Mouse (Mus musculus) c-Kit-negative CD71-positive TER-119-positive erythroid progenitor cells, embryonic 14.5 days (primary cell): Measurements from ENCODE around the gene Dnajc4.
A peak's percentile ranks its signal among the peaks of the same experiment; 100 is the strongest.

Source experiments
- DNase-seq: peaks from one replicate; pipeline ENCODE4 v3.0.0-alpha.2; 2013; ENCODE audit warnings: low read depth, low spot score

Gene Dnajc4

GRCm38 (mm10) chr19:6975537-6976521 is 16.5 kb downstream of the Dnajc4 start, which contains the start of gene Plcb3:
TSS of gene Plcb3 (minus strand) at chr19:6976470.
- DNase-seq: no peak

- DNase-seq: peak; percentile 60
Measured at GRCm38 (mm10) chr19:6974211-6975205, 17.9 kb downstream of the Dnajc4 start, which contains the start of gene Ppp1r14b. TSS of gene Ppp1r14b (plus strand) at chr19:6974968.

DNA sequence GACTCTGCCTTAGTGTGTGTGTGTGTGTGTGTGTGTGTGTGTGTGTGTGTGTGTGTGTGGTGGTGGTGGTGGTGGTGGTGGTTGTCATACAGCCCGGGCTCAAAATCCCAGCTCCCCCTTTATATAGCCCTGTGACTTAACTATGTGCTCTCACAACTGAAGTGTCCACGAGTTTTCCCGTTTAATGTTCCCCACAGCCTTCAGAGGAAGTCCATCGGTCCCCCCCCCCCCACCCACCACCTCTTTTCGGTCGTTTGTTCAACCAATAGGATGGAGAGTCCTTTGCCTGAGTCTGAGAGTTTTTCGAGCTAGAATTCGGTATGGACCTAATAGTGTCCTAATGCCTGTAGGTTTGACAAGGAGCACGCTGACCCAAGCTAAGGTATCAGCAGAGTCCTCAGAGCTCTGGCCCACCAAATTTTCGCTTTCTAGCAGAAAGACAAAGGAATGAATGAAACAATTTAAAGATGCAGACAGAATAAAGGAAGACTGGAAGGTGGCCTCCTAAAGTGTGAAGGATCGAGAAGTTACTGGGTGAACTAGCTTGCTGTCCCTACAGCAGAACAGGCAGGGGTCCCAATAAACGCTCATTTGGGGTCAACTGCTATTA is 18.7 kb downstream of the Dnajc4 start:
- DNase-seq: no peak

GRCm38 (mm10) chr19:6972247-6972917 is 20.0 kb downstream of the Dnajc4 start:
- DNase-seq: no peak

DNA sequence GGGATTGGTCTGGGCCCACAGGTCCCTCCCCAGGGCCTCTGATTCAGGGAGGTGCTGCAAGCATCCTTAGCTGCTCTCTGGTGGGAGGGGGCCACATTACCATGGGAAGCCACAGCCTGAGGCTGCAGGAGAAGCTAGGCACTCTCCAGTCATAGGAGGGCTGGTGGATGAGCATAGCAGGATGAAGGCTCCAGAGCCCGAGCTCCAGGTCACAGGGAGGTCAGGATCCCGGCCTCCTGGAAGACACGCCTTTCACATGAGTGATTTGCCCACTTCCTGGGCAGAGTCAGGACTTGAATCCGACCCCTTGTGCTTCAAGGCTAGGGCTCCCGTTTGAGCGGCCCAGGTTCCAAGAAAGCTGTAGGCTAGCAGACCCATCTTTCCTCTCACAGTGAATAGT is 20.7 kb downstream of the Dnajc4 start:
- DNase-seq: no peak

- DNase-seq: no peak
Measured at GRCm38 (mm10) chr19:6970460-6971085, 21.8 kb downstream of the Dnajc4 start.

DNA sequence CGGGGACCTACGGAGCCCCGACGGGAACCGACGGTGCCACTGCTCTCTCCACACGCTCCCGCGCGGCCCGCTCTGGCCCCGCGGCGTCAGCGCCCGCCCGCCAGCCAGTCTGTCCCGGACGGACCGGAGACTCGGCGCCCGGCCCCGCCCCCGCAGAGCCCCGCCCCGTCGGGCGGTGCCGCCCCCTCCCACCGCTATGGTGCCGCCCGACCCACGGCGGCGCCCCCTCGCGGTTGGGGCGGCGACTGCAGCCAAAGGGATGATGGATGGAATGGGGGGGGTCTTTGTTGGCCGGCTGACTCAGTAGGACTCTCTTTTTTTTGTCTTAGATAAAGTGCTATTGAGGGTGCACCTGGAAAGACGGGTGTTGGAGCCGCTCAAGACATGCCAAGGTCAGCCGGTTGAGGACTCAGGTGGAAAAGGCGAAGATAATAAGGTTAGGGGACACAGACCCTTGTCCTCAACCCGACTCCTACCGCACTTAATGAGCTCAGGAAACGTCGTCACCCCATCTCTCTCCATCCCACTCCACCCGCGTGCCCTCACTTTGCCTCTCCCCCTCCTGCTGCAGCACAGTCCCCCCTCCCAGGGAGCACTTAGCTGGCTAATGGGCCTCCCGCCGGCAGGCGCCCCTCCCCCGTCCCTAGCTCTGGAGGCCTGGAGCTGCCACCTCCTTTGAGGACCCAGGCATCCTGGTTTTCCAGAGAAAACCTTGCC is 22.5 kb downstream of the Dnajc4 start:
- no peak for DNase-seq

GRCm38 (mm10) chr19:6969291-6969664 is 23.1 kb downstream of the Dnajc4 start:
- no peak for DNase-seq

DNA sequence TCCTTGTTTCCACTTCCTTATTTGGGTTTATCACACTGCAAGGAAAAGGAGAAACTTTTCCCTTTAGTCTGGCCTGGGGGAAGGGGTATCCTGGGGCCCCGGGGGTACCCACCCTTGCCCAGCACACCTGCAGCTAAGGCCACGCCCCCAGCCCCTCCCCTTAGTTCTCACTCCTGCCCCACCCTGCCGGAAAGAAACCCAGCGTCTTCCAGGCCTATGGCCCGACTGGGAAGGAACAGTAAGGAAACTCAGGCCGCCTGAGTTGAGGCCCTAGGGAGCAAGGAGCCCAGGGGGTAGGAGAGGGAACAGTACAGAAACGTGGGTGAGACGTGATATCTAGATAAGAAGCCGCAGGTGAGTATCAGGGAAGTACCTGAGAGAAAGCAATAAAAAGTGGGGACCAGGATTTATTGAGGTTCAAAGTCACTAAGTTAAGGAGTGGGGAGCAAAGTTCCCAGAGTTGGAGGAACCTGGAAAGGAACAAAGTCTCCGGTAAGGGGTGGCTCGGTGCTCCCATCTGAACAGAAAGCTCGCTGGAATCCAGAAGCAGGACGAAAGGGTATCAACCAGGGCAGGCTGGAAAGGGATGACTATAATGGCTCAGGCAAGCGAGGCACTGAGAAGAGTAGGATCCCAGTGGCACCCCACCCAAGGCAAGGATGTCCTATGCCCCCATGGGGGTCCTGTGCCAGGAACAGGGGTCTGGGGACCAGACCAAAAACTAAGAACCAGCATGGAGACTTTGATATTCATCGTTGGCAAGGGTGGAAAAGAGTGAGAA is 23.7 kb downstream of the Dnajc4 start:
- DNase-seq: no peak

- DNase-seq: no peak
Measured at GRCm38 (mm10) chr19:6956461-6956860, 35.9 kb downstream of the Dnajc4 start.

GRCm38 (mm10) chr19:6955424-6955823 is 36.9 kb downstream of the Dnajc4 start:
- DNase-seq: no peak

- DNase-seq: no peak
Measured at GRCm38 (mm10) chr19:6954046-6954445, 38.3 kb downstream of the Dnajc4 start.

DNA sequence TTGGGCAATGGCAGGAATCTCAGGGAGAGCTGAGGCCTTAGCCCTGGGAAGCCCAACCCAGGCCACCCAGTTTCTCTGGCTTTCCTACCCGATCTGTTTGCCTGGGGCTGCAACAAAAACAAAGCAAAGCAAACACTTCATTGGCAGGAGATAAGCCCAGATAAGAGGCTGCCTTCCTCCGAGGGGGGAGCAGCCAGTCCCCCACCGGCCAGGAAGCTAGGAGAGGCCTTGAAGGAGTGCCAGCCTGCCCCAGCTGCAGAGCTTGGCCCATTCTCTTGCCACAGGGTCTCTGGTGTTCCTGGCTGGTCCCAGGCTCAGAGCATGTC is 39.7 kb downstream of the Dnajc4 start:
- no peak for DNase-seq

DNA sequence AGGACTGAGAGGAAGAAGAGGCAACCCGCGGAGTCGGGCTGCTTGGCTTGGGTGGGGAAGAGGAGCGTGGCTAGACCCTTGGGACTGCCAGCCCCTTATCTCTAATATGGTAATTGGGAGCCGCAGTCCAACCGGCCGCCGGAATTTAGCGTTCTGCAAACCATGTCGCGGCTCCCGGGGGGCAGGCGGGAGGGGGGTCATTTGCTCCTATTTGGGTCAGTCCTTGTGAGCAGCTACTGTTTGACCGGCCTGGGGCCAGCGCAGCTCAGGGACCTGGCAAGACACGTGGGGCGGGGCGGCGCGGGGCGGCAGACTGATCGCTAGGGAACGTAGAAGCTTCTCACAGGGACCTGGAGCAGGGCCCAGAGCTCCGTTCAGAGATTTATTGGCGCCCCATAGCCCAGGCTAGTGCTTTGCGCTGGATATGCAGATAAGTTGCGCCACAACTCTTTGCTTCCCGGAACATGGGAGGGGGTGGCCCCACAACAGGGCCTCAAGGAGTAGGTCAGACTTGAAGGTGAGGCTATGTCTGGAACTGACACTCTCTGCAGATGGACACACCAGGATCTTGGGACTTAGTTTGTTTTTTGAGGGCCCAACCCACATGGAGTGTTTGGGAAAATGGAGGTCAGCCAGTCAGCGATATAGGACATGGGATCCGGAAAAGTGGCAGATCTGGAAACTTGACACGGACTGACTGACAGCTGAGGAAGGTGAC is 40.2 kb downstream of the Dnajc4 start:
- no peak for DNase-seq

GRCm38 (mm10) chr19:6951381-6951968 is 40.9 kb downstream of the Dnajc4 start:
- peak; percentile 69 for DNase-seq

GRCm38 (mm10) chr19:6950613-6951153 is 41.7 kb downstream of the Dnajc4 start:
- no peak for DNase-seq

- DNase-seq: no peak
Measured at GRCm38 (mm10) chr19:6949951-6950350, 42.4 kb downstream of the Dnajc4 start.

- DNase-seq: no peak
Measured at GRCm38 (mm10) chr19:6949532-6949931, 42.8 kb downstream of the Dnajc4 start.
